Mouse (Mus musculus): ENCODE results near the gene Dclk3.

Dclk3 gene

DNA sequence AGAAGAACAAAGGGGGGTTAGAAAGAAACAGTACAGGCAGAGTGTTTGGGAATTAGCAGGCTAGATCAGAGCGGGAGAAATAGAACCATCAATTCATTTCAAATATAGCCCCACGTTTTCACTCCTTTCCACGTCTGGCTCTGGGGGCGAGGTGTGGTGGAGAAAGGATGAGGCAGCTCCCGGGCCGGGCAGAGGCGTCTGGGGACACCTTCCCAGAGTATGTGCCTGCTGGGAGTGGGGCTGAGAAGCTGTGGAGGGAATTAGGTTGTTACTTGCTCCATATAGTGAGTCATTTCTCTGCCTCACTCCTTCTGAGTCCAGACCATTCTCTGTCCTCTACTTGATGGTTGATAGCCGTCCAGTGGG, 938 bp downstream of the Dclk3 start:
- no peak for DNase-seq (ENCODE audit: extremely low read depth, low read depth)

DNA sequence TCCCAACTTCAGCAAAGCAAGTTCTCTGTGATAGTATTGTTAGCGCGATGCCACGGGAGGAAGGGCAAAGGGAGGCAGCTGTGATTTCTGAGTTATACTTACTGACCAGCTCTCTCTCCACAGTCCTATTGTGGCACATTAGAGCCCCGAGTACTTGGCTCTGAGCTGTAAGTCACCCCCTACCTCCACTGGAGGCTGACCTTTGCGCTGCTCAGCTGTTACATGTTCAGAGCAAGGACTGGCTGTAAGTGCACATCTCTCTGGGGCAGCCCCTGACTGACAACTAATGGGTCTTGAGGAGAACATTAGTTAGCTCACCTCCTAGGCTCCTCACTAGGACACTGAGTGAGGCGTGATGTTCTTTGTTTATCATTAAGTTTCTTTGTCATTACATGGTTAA, 1.6 kb downstream of the Dclk3 start:
- DNase-seq (ENCODE audit: extremely low read depth, low read depth), result no peak

DNA sequence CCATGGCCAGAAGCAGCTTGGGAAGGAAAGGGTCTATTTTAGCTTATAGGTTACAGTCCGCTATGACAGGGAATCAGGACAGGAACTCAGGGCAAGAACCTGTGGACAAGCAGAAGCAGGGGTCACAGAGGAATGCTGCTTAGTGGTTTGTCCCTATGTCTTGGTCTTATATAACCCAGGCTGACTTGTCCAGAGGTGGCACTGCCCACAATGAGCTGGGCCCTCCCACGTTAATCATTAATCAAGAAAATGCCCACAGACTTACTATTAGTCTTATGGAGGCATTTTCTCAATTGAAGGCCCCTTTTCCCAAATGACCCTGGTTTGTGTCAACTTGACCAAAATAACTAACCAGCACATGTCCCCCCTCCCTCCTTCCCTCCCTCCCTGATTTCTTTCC, 2.3 kb downstream of the Dclk3 start:
- DNase-seq (ENCODE audit: extremely low read depth, low read depth), result no peak

DNA sequence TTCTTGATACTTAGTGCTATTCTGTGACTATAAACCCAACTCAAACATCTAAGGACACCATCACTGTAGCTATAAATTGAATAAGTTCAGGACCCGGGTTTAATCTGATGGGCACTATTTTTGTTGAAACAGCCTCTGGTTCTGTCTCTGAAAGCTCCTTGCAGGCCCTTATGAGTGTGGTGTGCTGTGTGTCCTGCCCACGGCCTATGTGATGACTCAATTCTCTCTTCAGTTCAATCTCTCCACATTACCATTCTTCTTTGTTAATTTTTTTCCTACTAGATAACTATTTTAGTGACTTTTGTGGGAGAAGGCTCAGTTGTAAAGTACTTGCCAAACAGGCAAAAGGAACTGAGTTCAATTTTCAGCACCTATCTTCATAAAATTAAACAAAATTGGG, 7.3 kb downstream of the Dclk3 start:
- no peak for DNase-seq (ENCODE audit: extremely low read depth, low read depth)

DNA sequence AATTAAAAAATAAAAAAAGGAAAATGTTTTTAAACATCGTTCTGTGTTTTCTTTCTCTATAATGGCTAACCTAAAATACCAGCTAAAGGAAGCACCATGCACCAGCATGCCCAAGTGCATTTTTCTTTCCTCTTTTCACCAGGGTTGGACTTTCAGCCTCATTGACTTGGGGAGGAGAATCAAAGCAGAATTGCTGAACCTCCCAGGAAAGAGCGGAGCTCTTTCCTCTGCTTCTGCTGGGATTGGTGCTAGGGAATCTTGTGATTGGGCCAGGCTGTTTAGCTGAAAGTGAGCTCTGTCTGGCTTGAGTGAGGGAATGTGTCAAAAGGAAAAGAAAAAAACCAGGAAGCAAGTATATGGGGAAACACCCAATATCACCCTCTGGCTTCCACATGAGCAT, 10.1 kb downstream of the Dclk3 start:
- DNase-seq (ENCODE audit: extremely low read depth, low read depth), result no peak

DNA sequence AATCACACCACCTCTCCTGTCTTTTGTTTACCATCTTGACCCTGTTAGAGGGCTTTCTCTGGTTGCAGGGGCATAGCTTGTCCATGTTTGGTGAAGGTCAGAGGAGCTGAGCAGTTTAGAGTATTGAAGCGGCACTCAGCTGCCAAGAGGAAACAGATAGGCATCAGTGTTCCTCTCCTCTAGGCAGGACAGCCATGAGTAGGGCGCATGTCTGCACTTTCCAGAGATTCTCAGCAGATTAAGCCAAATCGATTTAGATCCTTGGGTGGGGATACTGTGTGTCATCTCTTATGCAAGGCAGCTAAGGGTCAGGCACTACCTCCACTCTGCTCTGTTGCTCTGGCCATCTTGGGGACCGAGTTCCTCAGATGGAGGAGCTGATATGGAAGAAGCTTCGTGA, 11.0 kb downstream of the Dclk3 start:
- no peak for DNase-seq (ENCODE audit: extremely low read depth, low read depth)

DNA sequence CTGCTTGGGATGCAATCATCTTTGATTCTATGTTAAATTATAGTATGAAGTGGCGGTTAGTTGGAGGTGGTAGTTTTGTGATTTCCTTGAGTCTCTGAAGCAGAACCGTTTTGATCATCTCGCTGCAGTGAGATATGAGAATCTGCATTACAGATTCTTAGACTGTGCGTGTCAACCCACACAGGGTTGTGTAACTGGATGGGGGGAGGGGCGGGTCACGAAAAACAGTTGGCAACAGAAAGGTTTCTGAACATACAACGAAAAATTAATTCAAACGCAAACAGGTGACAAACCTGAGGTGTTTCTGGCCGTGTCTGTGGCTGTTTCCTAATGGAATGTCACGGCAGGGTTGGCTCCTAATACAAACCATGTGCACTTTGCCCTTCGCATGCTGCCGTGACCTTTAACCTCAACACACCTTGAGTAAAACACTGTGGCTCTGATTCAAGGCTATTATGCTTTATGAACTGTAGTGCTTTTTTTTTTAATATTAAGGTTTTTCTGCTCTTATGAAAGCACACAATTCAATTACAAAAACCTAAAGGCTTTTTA, 12.0 kb downstream of the Dclk3 start:
- DNase-seq (ENCODE audit: extremely low read depth, low read depth), result no peak

DNA sequence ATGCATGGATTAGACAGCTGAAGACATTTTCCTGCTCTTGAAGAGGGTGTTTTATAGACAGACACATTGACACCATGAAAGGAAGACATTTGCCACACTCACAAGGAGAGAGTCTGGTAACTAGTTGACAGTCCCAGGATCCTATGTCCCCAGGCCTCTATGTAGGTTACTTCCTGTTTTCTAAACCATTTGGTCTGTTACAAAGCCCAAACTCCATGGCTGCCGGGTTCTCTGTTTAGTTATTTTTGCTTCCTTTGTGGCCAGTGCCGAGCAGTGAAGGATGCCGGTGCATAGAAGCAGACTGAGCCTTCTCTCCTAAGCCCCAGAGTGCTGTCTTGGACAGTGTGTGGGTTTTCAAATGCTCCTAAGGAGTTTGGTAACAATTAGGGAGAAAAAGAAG, 15.0 kb downstream of the Dclk3 start:
- DNase-seq (ENCODE audit: extremely low read depth, low read depth), result no peak

DNA sequence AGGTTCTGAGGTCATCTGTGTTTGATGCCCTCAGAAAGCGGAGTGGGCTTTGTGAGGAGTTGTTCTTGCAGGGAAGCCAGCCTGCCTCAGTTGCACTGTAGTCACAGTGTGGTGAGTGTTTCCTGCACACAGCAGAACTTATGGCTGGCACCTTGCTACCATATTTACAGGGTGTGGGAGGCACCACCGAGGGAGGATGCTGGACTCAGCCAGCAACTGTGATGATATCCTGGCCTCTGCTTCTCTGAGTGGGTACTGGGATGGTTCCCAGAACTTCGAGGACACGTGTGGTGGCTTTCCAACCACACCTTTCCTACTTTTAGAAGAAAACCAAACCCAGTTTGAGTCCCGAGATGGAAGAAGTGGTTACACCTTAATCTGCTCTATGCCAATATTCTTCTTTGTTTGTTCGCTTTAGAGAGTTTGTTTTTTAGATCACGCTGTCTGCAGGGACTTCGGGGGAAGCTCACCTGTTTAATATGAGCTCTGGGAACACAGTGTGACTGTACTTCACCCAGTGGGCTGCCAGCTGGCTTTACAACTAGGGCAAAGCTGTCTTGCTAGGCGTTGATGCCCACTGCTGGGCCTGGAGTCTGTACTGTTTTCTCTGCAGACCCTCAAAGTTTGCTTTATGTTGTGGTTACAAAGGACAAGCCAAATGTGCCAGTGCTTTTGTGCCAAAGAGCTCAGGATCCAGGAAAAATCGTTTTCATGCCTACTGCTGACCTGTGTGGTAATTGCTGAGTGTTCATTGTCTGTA, 18.5 kb downstream of the Dclk3 start:
- no peak for DNase-seq (ENCODE audit: extremely low read depth, low read depth)

DNA sequence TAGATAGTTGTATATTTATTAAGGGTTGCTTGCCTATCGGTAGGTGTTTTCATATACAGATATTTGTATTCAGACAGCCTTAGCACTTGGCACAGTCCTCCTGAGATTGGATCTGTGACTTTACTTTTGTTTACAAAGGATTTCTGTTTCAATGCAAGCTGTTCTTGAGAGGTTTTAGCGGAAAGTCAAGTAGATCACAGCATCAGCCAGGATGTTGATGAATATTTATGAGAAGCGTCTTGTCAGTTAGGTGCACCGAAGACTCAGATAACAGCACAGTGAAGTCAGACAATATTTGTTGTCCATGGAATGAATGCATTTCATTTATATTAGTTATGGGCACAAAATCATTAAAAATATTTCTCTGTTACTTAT, 19.0 kb downstream of the Dclk3 start:
- DNase-seq (ENCODE audit: extremely low read depth, low read depth), result no peak

DNA sequence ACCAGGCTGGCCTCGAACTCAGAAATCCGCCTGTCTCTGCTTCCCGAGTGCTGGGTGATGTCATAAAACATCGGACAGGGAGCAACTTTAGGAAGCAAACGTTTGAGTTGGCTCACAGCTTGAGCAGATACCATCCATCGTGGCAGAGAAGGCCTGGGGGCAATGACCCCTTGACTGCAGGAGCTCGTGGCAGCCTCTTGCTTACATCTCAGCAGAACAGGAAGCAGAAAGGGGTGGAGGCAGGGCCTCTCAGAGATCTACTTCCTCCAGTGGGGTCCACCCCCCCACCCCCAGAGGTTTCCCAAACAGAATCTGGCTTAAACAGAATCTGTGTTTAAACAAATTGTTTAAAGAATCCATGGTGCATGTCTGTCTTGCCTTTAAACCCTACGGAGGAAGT, 20.6 kb downstream of the Dclk3 start:
- DNase-seq (ENCODE audit: extremely low read depth, low read depth), result no peak

DNA sequence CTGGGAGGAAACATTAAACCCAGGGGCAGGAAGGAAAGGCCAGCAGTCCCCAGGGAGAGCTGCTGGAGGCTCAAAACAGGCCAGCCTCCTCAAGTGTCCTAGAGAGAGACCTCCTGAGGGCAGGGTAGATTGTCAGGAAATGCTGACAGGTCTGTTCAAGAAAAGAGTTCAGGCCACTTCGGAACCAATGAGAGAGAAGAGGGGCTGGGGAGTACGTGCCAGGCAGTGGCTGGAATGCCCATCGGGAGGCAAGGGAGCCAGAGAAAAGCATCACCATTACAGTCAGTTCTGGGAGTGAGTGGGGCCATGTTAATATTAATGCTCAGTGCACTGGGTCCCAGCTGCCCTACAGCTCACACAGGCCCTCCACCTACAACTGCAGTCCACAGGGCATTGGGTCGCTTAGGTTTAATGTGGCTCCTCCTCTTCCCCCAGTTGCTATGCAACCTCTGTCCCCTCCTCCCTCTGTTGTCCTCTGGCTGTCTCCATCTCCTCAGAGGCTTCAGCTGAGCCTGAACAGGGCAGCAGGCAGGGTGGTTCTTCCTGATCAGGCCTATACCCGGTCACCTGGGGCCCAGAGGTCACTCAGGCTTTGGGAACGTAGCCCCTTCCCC, 21.4 kb downstream of the Dclk3 start:
- no peak for DNase-seq (ENCODE audit: extremely low read depth, low read depth)

DNA sequence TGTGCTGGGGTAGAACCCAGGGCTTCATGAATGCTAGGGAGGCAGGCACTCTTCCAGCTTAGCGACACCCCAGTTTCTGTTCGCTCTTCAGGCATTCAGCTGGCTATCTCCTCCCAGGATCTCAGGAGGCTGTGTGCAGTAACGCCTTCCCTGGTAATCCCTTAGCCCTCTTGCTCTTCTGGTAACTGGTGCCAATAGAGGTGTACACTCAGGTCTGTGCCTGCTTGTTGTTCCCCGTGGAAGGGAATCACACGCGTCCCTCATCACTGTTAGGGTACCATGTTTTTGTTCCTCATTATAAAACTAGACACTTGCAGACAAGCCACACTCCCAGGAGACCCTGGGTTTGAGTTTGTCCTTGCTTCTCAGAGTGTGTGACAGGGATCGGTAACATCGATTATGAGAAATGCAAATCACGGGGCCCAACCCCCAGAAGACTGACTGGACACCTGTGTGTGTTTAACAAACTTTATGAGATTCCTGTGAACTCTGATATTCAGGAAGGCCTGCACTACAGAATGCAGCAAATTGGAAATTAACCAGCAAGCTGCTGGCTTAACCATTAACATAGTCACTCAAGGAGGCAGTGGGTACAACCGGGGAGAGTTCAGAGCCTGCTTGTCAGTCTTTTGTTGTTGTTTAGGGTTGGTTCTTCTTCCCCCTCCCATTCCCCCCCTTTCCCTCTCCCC, 22.7 kb downstream of the Dclk3 start:
- DNase-seq (ENCODE audit: extremely low read depth, low read depth), result no peak

DNA sequence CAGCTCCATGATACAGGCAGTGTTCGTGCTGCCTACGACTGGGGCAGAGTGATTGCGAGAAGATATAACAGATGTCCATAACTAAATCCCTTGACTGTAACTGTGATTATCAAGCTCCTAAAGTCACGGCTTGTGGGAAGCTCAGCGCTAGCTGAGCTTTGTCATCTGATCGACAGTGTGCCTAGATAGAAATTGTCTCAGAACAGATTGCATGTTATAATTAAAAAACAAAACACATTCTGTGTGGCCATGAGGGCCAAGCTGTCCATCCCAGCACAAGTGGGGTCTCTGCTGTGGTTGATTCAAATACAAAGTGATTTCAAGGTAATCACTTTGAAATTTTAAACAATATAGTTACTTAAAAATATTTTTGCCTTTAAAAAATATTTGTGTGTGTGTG, 26.8 kb downstream of the Dclk3 start:
- no peak for DNase-seq (ENCODE audit: extremely low read depth, low read depth)

DNA sequence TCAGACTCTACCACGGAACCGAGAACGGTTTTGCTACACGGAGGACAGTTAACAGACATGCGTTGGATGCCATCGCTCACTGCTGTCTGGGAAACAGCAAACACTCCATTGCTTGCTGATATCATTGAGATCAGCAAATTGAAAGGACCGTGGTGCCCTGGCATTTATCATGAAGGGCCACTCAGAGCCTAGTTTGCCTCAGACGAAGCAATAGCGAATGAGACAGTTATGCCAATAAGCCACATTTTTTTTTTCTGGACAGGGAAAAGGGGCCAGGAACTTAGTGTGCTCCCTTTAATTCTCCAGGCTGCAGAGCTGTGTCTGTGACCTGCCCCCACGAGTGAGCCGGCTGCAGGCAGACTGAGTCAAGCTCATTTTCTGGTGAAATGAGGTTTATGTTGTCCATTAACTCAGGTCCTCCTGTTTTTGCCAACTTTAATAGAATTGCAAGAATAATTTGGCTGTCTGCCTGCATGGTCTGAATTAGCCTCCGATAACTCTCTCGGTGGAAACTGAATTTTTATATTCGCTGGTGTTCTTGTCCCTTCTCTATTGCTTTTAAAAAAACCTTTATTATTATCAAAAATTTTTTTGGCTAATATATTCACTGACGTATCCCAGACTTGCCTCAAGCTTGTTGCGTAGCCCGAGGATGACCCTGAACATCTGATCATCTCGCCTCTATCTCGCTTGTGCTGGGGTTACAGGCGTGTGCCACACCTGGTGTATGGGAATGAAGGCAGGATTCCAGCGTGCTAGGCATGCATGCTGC, 35.0 kb downstream of the Dclk3 start:
- DNase-seq (ENCODE audit: extremely low read depth, low read depth), result no peak

DNA sequence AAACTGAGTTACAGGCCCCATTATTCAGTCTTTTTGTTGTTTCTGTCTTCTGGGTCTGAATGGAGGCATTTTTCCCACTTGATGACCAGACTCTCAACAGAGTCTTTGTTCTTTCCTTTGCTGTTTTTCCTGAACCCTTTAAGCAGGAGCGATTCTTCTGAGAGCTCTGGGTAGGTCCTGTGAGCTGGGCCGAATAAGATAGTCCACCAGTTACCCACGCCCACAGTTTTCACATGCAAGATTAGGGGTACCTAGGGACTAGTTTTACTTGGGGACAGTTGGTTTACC, 35.5 kb downstream of the Dclk3 start:
- no peak for DNase-seq (ENCODE audit: extremely low read depth, low read depth)

DNA sequence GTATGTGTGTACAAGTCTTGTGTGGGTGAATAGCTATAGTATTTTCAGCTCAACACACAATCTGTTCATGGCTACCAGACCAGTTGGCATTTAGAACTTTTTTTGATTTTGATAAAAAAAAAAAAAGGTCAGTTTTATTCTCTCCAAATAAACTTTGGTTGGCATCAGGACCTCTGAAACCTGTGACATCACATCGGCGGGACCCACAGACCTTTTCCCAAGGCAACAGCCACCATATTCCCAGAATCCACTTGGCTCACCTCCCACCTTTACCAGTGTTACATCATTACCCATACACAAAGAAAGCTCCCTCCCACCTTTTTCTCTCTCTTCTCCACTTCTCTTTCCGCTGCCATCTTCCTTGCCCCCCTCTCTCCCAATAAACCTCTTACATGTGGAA, 36.4 kb downstream of the Dclk3 start:
- DNase-seq (ENCODE audit: extremely low read depth, low read depth), result no peak

DNA sequence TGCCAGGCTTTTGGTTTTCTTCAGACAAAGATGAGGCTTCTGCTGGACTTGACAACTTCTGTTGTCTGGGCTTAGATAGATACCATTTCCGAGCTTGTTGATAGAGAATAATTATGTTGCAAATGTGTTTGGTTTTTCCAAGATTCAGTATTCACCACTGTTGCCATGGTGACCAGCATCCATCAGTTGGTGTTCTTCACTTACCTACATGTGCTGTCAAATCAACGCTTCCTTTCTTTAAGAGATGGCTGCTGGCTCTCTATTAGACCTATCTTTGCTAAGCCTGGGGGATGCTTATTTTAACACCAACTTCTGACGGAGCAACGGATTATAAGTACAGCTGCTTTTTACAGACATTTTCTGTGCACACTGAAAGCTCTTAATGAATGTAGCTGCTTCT, 37.1 kb downstream of the Dclk3 start:
- DNase-seq (ENCODE audit: extremely low read depth, low read depth), result no peak

DNA sequence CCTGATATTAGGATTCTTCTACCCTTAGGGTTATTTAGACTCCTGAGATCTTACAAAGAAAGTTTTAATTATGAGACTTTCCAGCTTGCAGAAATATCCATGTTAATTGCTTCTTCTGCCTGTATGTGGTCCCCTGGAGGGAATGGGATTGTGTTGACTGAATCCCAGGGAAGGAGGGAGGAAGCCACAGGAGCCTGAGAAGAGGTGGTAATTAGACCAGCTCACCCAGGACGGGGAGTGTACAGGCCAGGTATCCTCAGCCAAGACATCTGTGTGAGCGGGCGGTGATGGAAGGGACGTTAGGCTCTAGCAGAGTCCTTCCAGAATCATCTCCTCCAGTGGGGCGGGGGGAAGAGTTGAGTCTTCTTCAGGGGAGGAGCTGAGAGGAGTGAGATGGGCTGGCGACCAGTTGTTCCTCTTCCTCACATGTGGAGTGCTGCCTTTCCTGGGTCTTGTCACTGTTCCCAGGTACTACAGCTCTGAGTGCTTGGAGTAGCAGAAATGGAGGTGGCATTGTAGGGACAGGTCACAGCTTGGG, 37.7 kb downstream of the Dclk3 start:
- DNase-seq (ENCODE audit: extremely low read depth, low read depth), result no peak

DNA sequence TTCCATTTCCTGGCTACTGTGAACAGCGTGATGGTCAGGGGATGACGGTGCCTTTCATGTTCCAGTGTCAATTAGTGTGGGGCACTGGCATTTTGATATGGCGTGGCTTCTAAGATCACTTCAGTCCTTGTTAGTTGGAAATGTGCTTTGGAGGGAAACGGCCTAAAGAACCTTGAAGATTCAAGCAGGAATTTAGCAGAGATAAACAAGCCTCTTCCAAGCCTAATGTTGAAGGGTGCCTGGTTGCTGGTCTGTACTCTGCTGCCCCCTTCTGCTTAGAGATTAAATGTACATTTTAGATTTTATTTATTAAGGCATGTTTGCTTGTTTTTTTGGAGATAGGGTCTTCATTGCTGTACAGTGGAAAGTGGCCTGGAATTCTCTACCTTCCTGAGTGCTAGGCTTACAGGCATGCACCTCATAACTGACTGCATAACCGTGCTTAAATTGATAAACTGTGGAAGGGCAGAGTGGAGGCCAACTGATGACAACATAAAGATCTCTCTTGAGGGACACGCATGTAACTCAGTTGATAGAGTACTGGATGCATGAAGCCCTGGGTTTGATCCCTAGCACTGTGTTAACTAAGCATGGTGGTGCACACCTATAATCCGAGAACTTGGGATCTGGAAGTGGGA, 40.1 kb downstream of the Dclk3 start:
- DNase-seq (ENCODE audit: extremely low read depth, low read depth), result no peak

DNA sequence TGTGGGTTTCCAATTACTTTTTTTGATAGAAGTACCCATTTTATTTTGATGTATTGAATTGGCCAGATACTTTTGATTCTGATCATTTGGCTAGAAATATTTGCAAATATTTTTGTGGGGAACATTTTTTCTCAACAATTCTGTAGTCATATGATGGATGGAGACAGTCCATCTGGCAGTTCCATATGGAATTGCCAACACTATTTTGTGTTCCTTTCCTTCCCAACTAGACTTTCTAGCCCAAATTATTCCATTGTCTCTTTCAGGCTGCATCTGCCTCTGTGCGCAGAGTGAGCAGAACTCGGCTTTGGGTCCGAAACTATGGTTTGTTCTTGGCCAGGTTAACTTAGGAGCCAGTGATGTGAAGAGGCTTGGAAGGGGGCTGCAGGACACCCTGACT, 42.1 kb downstream of the Dclk3 start:
- DNase-seq (ENCODE audit: extremely low read depth, low read depth), result no peak
